Mouse (Mus musculus): Measurements from ENCODE around the gene Slc12a7.

Slc12a7 gene

DNA sequence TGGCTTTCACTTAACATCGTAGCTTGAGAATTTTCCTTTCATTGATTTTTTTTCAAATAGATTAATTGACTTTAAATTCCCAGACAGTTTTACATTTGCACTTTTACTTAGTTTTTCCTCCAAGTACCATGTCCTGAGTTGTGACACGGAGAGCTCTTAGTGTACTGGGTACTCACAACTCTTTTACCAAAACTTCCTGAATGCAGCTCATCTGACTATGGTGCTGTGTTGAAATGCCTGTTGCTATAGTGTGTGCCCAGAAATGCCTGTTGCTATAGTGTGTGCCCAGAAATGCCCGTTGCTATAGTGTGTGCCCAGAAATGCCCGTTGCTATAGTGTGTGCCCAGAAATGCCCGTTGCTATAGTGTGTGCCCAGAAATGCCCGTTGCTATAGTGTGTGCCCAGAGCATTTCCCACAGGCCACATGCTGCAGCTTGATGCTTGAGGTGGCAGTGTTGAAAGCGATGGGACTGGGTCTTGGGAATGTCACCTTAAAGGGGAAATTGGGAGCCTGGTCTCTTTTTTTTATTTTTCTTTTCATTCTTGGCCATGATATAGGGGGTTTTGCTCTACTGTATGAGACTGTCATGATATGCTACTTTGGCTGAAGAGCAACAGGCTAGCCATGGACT is 28.1 kb upstream of the Slc12a7 start, which contains the start of gene Slc6a19:
TSS of gene Slc6a19 (minus strand) at position 172 of the 632 bp plus-strand sequence.
- Histone ChIP-seq H3K27me3 (ENCODE audit: control insufficient read depth, insufficient read depth, low read length, poor library complexity, severe bottlenecking) (no peaks in the 10 kb centered on the region), H3K36me3 (ENCODE audit: control insufficient read depth, insufficient read depth, low read length, poor library complexity, severe bottlenecking) (no peaks in the 10 kb centered on the region)
- DNase-seq (ENCODE audit: low read depth, low spot score): no peak

DNA sequence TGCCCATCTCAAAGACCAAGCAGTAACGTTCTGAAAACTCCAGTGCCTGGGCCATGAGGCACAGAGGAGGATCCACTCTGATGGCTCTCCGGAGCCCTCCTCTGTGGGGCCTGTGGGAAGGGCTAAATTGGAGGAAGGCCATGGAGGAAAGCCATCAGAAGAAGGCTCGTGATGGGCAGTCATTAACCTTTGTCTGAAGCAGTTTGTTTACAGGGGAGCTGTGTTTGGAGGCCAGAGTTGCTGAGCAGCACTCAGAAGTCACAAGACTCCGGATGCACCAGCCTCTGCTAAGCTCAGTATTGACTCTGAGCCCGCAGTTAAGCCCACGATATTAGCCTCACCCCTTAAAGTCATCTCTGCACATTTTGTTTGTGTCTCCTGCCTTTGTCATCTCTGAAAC is 23.4 kb upstream of the Slc12a7 start:
- H3K27me3 ChIP-seq (ENCODE audit: control insufficient read depth, insufficient read depth, low read length, poor library complexity, severe bottlenecking): no peaks in the 10 kb centered on the region
- DNase-seq (ENCODE audit: low read depth, low spot score): no peak

DNA sequence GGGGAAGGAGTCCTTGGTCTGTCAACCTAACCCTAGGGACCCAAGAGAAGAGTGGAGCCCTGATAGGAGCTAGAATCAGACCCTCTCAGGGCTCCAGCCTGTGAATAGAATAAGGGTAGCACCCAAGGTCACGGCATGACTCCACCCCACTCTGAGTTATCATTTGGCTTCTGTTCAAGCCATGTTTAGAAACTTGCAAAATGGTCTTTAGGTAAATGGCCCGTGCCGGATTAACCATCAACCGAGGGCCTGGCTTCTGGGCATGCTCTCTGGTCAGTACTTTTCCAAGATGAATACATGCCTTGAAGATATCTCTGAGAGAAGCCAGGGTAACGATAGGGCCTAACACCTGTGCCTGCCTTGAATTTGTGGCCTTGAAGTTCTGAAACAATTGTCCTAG is 21.7 kb upstream of the Slc12a7 start:
- no peak for DNase-seq (ENCODE audit: low read depth, low spot score)
- H3K27me3 ChIP-seq (ENCODE audit: control insufficient read depth, insufficient read depth, low read length, poor library complexity, severe bottlenecking): no peaks in the 10 kb centered on the region
- no peaks in the 10 kb centered on the region for H3K36me3 ChIP-seq (ENCODE audit: control insufficient read depth, insufficient read depth, low read length, poor library complexity, severe bottlenecking)

More for the DNA sequence above, 23.4 kb upstream of the Slc12a7 start:
- no peaks in the 10 kb centered on the region for H3K36me3 ChIP-seq (ENCODE audit: control insufficient read depth, insufficient read depth, low read length, poor library complexity, severe bottlenecking)

DNA sequence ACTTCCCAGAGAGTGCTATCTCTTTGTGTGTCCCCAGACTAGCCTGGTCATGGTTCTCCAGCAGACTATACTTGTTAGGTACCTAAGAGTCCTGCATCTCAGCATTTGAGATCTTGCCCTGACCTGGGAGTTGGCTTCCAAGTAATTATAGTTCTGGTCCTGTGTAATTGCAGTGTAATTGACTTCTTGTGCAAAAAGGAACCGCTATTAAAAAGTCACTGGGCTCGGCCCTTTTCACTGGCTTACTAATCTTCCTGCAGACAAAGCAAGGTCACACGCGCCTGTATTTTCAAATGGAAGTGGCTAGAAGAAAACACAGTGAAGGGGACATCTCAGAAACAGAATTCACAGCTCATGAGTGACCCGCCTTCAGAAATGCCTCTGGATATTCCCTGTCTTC is 21.1 kb upstream of the Slc12a7 start:
- H3K27me3 ChIP-seq (ENCODE audit: control insufficient read depth, insufficient read depth, low read length, poor library complexity, severe bottlenecking): no peaks in the 10 kb centered on the region
- DNase-seq (ENCODE audit: low read depth, low spot score): no peak
- H3K36me3 ChIP-seq (ENCODE audit: control insufficient read depth, insufficient read depth, low read length, poor library complexity, severe bottlenecking): no peaks in the 10 kb centered on the region

DNA sequence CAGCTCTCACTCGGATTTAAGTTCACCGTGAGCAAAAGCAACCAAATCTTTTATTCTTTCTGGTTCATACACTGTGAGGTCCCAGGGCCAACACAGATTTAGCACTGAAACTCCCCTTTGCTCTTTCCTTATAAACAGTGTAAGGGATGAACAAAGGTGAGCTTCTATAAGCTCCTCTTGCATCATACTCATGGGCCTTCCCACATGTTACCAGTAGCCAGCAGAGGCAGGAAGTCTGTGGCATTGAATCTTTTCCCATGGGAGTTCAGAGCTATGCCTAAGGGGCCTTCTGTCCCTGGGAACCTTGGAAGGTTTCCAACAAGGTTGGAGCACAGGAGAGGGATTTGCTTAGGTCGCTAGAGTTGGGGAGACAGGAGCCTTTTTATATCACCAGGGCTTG is 20.7 kb upstream of the Slc12a7 start:
- H3K27me3 ChIP-seq (ENCODE audit: control insufficient read depth, insufficient read depth, low read length, poor library complexity, severe bottlenecking): no peaks in the 10 kb centered on the region
- DNase-seq (ENCODE audit: low read depth, low spot score): no peak
- no peaks in the 10 kb centered on the region for H3K36me3 ChIP-seq (ENCODE audit: control insufficient read depth, insufficient read depth, low read length, poor library complexity, severe bottlenecking)

DNA sequence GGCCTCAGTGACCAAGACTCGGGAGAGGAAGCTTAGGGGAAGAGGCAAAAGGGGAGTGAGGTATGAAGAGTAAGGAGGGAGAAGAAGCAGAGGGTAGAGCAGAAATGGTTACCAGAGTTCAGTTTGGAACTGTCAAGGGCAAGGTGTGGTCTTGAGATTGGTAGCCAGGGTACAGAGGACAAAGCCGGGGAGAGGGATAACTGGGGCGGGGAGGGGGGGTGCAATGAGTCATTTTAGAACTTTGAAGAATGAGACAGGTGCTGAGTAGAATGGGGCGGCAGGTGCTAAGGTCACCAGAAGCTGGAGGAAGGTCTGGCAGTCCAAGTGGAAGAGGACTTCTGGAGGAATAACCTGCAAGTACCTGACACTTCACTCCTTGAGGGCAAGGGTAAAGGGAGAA is 19.7 kb upstream of the Slc12a7 start:
- no peak for DNase-seq (ENCODE audit: low read depth, low spot score)
- H3K27me3 ChIP-seq (ENCODE audit: control insufficient read depth, insufficient read depth, low read length, poor library complexity, severe bottlenecking): no peaks in the 10 kb centered on the region
- H3K36me3 ChIP-seq (ENCODE audit: control insufficient read depth, insufficient read depth, low read length, poor library complexity, severe bottlenecking): no peaks in the 10 kb centered on the region

DNA sequence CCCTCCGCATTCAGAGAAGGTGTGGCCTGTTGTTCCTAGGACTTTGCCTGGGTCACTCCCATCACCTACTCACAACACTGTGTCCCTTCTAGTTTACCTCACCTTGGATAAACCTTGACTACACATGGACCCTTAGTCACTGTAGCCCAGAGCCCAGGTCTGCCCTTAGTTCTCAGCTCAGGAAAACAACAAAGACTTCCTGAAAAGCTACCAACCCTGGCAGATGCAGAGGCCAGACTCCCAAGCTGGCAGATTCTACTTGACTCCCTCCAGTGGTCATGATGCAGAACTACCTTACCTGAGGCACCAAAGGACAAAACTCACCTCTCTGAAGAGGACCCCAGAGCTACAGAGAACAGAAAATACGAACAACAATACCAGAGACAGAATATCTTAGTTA is 18.9 kb upstream of the Slc12a7 start:
- Histone ChIP-seq H3K27me3 (ENCODE audit: control insufficient read depth, insufficient read depth, low read length, poor library complexity, severe bottlenecking) (no peaks in the 10 kb centered on the region), H3K36me3 (ENCODE audit: control insufficient read depth, insufficient read depth, low read length, poor library complexity, severe bottlenecking) (no peaks in the 10 kb centered on the region)
- DNase-seq (ENCODE audit: low read depth, low spot score): peak; percentile 46

DNA sequence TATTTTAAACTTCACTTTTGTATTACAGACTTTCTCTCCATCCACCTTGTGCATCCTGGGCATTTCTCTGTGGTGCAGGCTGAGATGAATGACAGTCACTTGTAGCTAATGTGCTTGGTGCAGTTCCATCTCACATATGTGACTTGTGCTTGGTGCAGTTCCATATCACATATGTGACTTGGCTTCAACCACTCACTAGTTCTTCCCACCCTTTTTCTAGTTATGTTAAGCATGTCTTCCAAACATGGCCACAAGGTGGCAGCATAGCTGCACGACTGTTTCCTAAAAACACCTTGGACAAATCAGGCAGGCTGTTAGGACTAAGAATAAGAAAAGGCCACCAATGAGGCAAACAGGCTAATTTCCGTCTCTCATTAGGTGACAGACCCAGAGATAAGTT is 14.7 kb upstream of the Slc12a7 start:
- peak; percentile 89 for DNase-seq (ENCODE audit: low read depth, low spot score)
- H3K36me3 ChIP-seq (ENCODE audit: control insufficient read depth, insufficient read depth, low read length, poor library complexity, severe bottlenecking): no peaks in the 10 kb centered on the region

DNA sequence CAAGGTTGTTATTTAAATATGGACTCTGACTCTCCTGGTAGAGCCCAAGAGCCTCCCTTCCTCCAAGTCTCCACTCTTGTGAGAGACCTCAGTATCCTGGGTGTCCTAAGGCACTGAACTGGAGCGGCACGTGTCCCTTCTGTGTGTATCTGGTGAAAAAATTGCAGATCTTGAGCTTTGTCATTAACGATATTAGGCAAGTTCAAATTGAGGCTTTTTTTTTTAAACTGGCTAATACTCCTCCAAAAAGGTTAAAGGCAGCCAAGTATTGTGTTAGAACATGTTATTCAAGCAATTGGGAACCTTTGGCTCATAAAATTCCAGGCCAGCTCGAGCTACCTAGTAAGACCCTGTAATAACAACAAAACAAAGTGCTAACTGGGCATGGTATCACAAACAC is 12.7 kb upstream of the Slc12a7 start:
- no peaks in the 10 kb centered on the region for H3K36me3 ChIP-seq (ENCODE audit: control insufficient read depth, insufficient read depth, low read length, poor library complexity, severe bottlenecking)
- no peak for DNase-seq (ENCODE audit: low read depth, low spot score)
- no peaks in the 10 kb centered on the region for H3K27me3 ChIP-seq (ENCODE audit: control insufficient read depth, insufficient read depth, low read length, poor library complexity, severe bottlenecking)

More for the DNA sequence above, 14.7 kb upstream of the Slc12a7 start:
- no peaks in the 10 kb centered on the region for H3K27me3 ChIP-seq (ENCODE audit: control insufficient read depth, insufficient read depth, low read length, poor library complexity, severe bottlenecking)

DNA sequence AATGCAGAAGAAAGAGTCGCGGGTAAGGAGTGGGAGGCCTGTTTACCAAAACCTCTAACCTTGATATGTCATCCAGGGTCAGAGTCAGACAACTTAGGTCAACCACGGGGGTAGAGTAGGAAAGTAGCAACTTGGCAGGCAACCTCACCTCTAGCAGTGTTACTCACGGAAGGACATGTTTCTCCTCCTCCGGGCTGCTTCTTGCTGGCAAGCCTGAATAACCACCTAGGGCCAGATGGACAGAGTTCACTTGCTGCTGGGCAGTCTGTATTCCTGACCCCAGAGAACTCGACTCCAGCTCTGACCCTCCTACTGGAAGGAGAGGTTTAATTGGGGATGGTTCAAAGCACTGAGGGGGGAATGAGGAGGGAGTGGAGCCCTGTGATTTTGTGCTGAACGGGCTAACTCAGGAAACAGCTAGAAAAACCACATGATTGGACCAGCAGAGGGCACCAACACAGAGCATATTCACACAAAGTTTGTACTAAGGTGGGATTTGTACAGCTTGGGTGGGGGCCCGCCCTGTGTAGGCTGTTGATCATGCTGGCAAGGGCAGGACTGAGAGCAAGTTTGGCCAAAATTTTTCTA is 9.7 kb upstream of the Slc12a7 start:
- peak; percentile 60 for DNase-seq (ENCODE audit: low read depth, low spot score)
- no peaks in the 10 kb centered on the region for H3K27me3 ChIP-seq (ENCODE audit: control insufficient read depth, insufficient read depth, low read length, poor library complexity, severe bottlenecking)
- H3K36me3 ChIP-seq (ENCODE audit: control insufficient read depth, insufficient read depth, low read length, poor library complexity, severe bottlenecking): no peaks in the 10 kb centered on the region

DNA sequence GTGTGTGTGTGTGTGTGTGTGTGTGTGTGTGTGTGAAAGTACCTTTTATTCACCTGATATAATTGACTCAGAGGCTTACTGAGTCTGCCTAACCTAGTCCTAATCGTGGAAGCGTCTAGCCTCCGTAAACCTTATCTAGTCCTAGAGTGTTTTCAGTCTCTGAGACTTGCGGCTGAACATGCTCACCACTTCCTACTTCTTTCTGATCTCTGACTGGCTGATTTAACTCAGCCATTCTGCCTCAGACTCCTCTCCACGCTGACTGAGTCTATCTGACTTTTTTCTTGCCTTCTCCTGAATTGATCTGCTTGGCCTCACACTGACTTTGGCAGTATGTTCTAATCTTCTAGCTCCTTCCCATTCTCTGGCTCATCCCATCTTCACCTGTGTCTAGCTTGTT is 7.6 kb upstream of the Slc12a7 start:
- peak; percentile 41 for DNase-seq (ENCODE audit: low read depth, low spot score)
- no peaks in the 10 kb centered on the region for H3K27me3 ChIP-seq (ENCODE audit: control insufficient read depth, insufficient read depth, low read length, poor library complexity, severe bottlenecking)
- H3K36me3 ChIP-seq (ENCODE audit: control insufficient read depth, insufficient read depth, low read length, poor library complexity, severe bottlenecking): no peaks in the 10 kb centered on the region

DNA sequence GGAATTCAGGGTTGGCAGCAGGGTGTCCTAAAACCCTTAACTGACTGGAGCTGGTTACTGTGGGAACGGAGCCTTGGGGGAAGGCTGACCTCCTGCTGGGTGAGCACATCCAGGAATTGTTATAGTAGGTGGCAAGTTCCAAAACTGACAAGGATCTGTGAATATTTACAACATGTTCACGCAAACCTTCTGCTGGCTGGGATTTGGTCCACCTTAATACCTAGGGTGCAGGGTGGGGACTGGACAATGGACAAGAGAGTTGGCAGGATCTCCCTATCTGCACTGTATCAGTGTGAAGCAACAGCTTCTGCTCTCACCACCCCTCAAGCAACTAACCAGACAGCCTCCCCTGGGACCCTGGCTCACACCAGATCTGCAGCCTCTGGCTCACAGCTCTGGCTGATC is 5.3 kb upstream of the Slc12a7 start:
- no peak for DNase-seq (ENCODE audit: low read depth, low spot score)

DNA sequence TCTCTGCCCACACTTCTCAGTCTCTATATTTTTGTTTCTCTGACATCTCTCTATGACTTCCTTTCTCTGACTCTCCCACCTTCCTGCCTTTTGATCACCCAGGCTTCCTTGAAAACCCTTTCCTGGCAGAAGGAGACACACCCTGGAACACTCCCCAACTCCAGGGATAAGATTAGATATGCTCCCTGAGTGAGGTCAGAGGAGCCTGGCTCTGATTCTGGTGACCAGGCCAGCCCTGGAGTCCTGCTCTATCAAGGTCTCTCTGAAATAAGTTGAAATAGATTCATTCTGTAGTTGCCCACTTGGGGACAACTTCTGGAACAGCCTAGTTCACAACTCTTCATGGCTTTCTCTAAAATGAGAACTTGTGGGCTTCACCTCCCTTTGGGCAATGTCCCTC is 4.3 kb upstream of the Slc12a7 start:
- DNase-seq (ENCODE audit: low read depth, low spot score): no peak
- H3K36me3 ChIP-seq (ENCODE audit: control insufficient read depth, insufficient read depth, low read length, poor library complexity, severe bottlenecking): no peaks in the 10 kb centered on the region
- no peaks in the 10 kb centered on the region for H3K27me3 ChIP-seq (ENCODE audit: control insufficient read depth, insufficient read depth, low read length, poor library complexity, severe bottlenecking)

More for the DNA sequence above, 5.3 kb upstream of the Slc12a7 start:
- no peaks in the 10 kb centered on the region for H3K36me3 ChIP-seq (ENCODE audit: control insufficient read depth, insufficient read depth, low read length, poor library complexity, severe bottlenecking)
- no peaks in the 10 kb centered on the region for H3K27me3 ChIP-seq (ENCODE audit: control insufficient read depth, insufficient read depth, low read length, poor library complexity, severe bottlenecking)

DNA sequence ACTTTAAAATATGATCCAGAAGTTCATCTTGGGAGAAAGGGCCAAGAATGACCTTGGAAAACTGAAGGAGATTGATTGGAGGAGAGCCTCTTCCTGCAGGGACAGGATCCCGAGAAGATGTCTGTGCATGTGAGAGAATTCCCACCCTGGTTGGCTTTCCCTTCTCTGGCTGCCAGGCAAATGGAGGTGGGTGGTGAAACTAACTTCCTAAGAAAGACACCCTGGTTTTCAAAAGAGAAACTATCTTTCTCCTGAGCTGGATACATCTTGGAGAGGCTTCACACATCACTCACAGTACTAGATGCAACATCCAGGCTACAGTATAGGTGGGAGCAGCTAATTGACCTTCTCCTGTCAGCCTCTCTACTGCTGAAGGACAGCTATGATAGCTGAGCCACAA is 2.0 kb upstream of the Slc12a7 start:
- Histone ChIP-seq H3K27me3 (ENCODE audit: control insufficient read depth, insufficient read depth, low read length, poor library complexity, severe bottlenecking) (no peaks in the 10 kb centered on the region), H3K36me3 (ENCODE audit: control insufficient read depth, insufficient read depth, low read length, poor library complexity, severe bottlenecking) (no peaks in the 10 kb centered on the region)
- no peak for DNase-seq (ENCODE audit: low read depth, low spot score)

DNA sequence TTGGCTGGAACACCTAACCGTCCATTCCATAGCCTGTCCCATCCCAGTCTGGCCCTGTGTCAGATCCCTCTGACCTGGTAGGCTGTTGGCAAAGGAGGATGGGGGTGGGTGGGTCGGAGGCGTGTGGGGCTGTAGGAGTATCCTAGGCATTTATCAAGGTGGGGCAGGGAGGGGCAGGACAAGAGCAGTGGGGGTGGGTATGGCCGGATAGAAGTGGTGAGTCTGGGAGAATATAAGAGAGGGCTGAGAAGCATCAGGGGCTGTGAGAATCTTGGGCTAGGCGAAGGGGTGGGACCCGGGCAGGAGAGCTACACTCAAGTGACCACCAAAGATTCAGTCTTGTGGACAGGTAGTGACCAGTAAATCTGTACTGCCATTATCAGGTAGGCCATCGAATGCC is 659 bp upstream of the Slc12a7 start:
- no peaks in the 10 kb centered on the region for H3K27me3 ChIP-seq (ENCODE audit: control insufficient read depth, insufficient read depth, low read length, poor library complexity, severe bottlenecking)

DNA sequence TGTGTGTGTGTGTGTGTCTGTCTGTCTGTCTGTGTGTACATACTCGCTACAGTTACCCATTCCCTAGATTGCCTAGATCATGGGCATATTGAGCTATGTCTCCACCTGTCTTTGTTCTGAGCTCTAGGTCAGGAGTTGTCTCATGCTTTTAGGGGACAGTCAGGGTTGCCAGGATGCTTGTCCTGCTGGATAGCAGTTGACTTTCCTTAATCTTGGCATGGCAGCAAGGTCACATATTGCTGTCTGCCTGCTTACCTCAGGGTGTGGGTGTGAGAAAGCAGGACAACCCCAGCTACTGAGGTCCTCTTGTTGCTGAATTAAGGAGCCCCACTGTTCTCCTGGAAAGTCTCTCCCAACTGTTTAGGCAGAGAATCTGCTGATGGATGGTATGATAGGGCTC is 1.5 kb downstream of the Slc12a7 start:
- no peaks in the 10 kb centered on the region for H3K36me3 ChIP-seq (ENCODE audit: control insufficient read depth, insufficient read depth, low read length, poor library complexity, severe bottlenecking)
- DNase-seq (ENCODE audit: low read depth, low spot score): no peak
- H3K27me3 ChIP-seq (ENCODE audit: control insufficient read depth, insufficient read depth, low read length, poor library complexity, severe bottlenecking): no peaks in the 10 kb centered on the region

More for the DNA sequence above, 659 bp upstream of the Slc12a7 start:
- no peak for DNase-seq (ENCODE audit: low read depth, low spot score)
- no peaks in the 10 kb centered on the region for H3K36me3 ChIP-seq (ENCODE audit: control insufficient read depth, insufficient read depth, low read length, poor library complexity, severe bottlenecking)
